Comparison of ENCODE assay signal across 14 mouse cellular contexts in genomic region chr2:156882431-156883001, GRCm38 (mm10). TPM values are rescaled to one million over a fixed set of nuclear protein-coding genes. Genes with fewer than 3 reads are reported as not detected.
DNase-seq lines count a peak whose midpoint lies in the region; ATAC-seq lines count a peak whose summit lies in the region.
"Had no signal": no experiment of that assay in that cellular context is flagged by ENCODE, and none has a peak within 500 bp of the region (broad histone marks: within the 10 kb centered on the region; RNA-seq: fewer than 3 reads in every experiment).

No protein-coding gene starts in this region.

- H3K27me3 ChIP-seq in hindbrain, embryonic 12.5 days = no peaks in the 10 kb centered on the region
- H3K27me3 ChIP-seq: forebrain, embryonic 13.5 days; limb, embryonic 13.5 days; midbrain, embryonic 12.5 days had no signal

- WGBS in hindbrain, embryonic 12.5 days = 47% methylated on average over 10 of the region's 10 CpGs

- peak; percentile 10 for DNase-seq in embryo, embryonic 10.5 days (ENCODE audit: low spot score)
- no peak for DNase-seq in embryo, embryonic 10 days (ENCODE audit: low spot score)
- DNase-seq in 3T3-L1 (ENCODE audit: low read depth, low spot score) = peak; percentile 82
- peak; percentile 79 for DNase-seq in c-Kit-positive CD71-positive TER-119-positive erythroid progenitor cells, embryonic 14.5 days (ENCODE audit: low spot score)
- DNase-seq in right cerebral cortex, postnatal 4 days = no peak
- no peak for DNase-seq in layer of hippocampus, adult 9-10 months (ENCODE audit: low spot score)
- DNase-seq: adrenal gland, postnatal 25 days; B cell, adult 2 months; cerebellum, postnatal 14 days had no signal

- H3K9me3 ChIP-seq in hindbrain, embryonic 12.5 days (replicated peaks) = no peaks in the 10 kb centered on the region
- H3K9me3 ChIP-seq: forebrain, embryonic 13.5 days; limb, embryonic 13.5 days; midbrain, embryonic 12.5 days had no signal

- ATAC-seq in megakaryocyte, adult 5-6 weeks (ENCODE audit: poor library complexity, severe bottlenecking) = 0 out of 2 replicates have a peak, but pooled peaks have one; percentile 2
- ATAC-seq in hindbrain, embryonic 12.5 days (ENCODE audit: low FRiP score) = no peak
- ATAC-seq: forebrain, embryonic 13.5 days had no signal

- H3K36me3 ChIP-seq in hindbrain, embryonic 12.5 days = no peaks in the 10 kb centered on the region
- H3K36me3 ChIP-seq: limb, embryonic 13.5 days; midbrain, embryonic 12.5 days had no signal

- no peaks in the 10 kb centered on the region for H3K4me1 ChIP-seq in hindbrain, embryonic 12.5 days
- H3K4me1 ChIP-seq: forebrain, embryonic 13.5 days; midbrain, embryonic 12.5 days had no signal

- no peak overlapping the region for H3K4me2 ChIP-seq in hindbrain, embryonic 12.5 days (replicated peaks)
- H3K4me2 ChIP-seq: forebrain, embryonic 13.5 days; limb, embryonic 13.5 days; midbrain, embryonic 12.5 days had no signal

- no peak overlapping the region for H3K4me3 ChIP-seq in hindbrain, embryonic 12.5 days
- H3K4me3 ChIP-seq: forebrain, embryonic 13.5 days; limb, embryonic 13.5 days; midbrain, embryonic 12.5 days had no signal

- H3K27ac ChIP-seq in hindbrain, embryonic 12.5 days = no peak overlapping the region
- H3K27ac ChIP-seq: forebrain, embryonic 13.5 days; limb, embryonic 13.5 days; midbrain, embryonic 12.5 days had no signal

- no peak overlapping the region for H3K9ac ChIP-seq in hindbrain, embryonic 12.5 days
- H3K9ac ChIP-seq: forebrain, embryonic 13.5 days; limb, embryonic 13.5 days; midbrain, embryonic 12.5 days had no signal

RNA-seq across cellular contexts. Expression of gene Sla2, which starts 4.5 kb away (rescaled TPM):
- total RNA-seq in megakaryocyte, adult 5-6 weeks (2015) = 0.83 and 2.2 TPM in 2 replicates
- total RNA-seq in megakaryocyte, adult 5-6 weeks (2017) = 1.3 and 1.8 TPM in 2 replicates
- 0.23 and 0.34 TPM in 2 replicates for polyA plus RNA-seq in hindbrain, embryonic 12.5 days (2016; fragmentation: Nextera tagmentation; extraction: Ambion mirVana)
- total RNA-seq: adrenal gland, postnatal 25 days had no signal

RNA-seq across cellular contexts. Expression of gene Rab5if, which starts 19.6 kb away (rescaled TPM):
- 356 and 374 TPM in 2 replicates for total RNA-seq in megakaryocyte, adult 5-6 weeks (2015)
- total RNA-seq in megakaryocyte, adult 5-6 weeks (2017) = 194 and 199 TPM in 2 replicates
- polyA plus RNA-seq in hindbrain, embryonic 12.5 days (2016; fragmentation: Nextera tagmentation; extraction: Ambion mirVana) = 170 and 175 TPM in 2 replicates

RNA-seq across cellular contexts. Expression of gene 4930518I15Rik, which starts 24.8 kb away (rescaled TPM):
- total RNA-seq in megakaryocyte, adult 5-6 weeks (2015) = 1.4 and 2.4 TPM in 2 replicates
- total RNA-seq in megakaryocyte, adult 5-6 weeks (2017) = 1.5 and 1.9 TPM in 2 replicates
- polyA plus RNA-seq in hindbrain, embryonic 12.5 days (2016; fragmentation: Nextera tagmentation; extraction: Ambion mirVana) = 10.0 and 10.7 TPM in 2 replicates

RNA-seq across cellular contexts. Expression of gene Tgif2, which starts 42.7 kb away (rescaled TPM):
- total RNA-seq in megakaryocyte, adult 5-6 weeks (2015) = 0.36 and 0.38 TPM in 2 replicates
- 0.73 TPM in 1 of 2 replicates, not detected in the other for total RNA-seq in megakaryocyte, adult 5-6 weeks (2017)
- 60.1 and 64.4 TPM in 2 replicates for polyA plus RNA-seq in hindbrain, embryonic 12.5 days (2016; fragmentation: Nextera tagmentation; extraction: Ambion mirVana)

Comparison
In these comparisons a context has a peak if more than half of its experiments do, and no peak if none do; other contexts are left out.
1. DNase-seq: peak in embryo, embryonic 10.5 days (single experiment), 3T3-L1 (single experiment) and c-Kit-positive CD71-positive TER-119-positive erythroid progenitor cells, embryonic 14.5 days (single experiment); none in embryo, embryonic 10 days (single experiment), right cerebral cortex, postnatal 4 days (single experiment) and layer of hippocampus, adult 9-10 months (single experiment).